Mouse (Mus musculus) olfactory bulb, adult 2 months (tissue): Measurements from ENCODE around the gene Vwa3a. TPM values are rescaled to one million over a fixed set of nuclear protein-coding genes. Genes with fewer than 3 reads are reported as not detected.

Source experiments
- H3K27ac ChIP-seq: fragments of 200-500 bp; 2 replicates; pipeline ENCODE4 v1.5.1; 2012; ENCODE audit warnings: low read depth, low read length; ENCODE audit not compliant: insufficient read depth
- H3K4me1 ChIP-seq: fragments of 200-500 bp; 2 replicates; pipeline ENCODE4 v1.6.1; 2012; ENCODE audit warnings: low read length; ENCODE audit not compliant: control insufficient read depth, insufficient read depth
- H3K4me3 ChIP-seq: fragments of 200-500 bp; 2 replicates; pipeline ENCODE4 v1.5.1; 2012; ENCODE audit warnings: mild to moderate bottlenecking, low read depth, low read length, moderate library complexity; ENCODE audit not compliant: insufficient read depth
- CTCF ChIP-seq: fragments of 200-500 bp; IDR thresholded peaks from 2 replicates; pipeline ENCODE4 v1.5.1; 2012; ENCODE audit warnings: low read depth, mild to moderate bottlenecking, low read length, moderate library complexity; ENCODE audit not compliant: insufficient read depth
- POLR2A ChIP-seq: fragments of 200-500 bp; IDR thresholded peaks from 2 replicates; pipeline ENCODE4 v1.6.1; 2012; ENCODE audit warnings: mild to moderate bottlenecking, low read depth, low read length, moderate library complexity; ENCODE audit not compliant: insufficient read depth
- WGBS: fragments of 180-500 bp; shearing (Covaris S2); methylation state at CpG from one replicate; pipeline ENCODE4 v1.1.7; 2018; 5-methylcytosine and 5-hydroxymethylcytosine counted together
- polyA plus RNA-seq: library from polyadenylated mRNA; stranded (reverse); fragments of >200 nt; gene quantifications from 2 replicates; pipeline ENCODE4 v1.2.4, GENCODE M21; 2012; ENCODE audit warnings: low replicate concordance; ENCODE audit not compliant: missing spikeins, insufficient read depth, insufficient read length

Vwa3a gene
- polyA plus RNA-seq, 1 experiment, result not detected

GRCm38 (mm10) chr7:120823248-120823647 lies 84.1 kb downstream of the Vwa3a start:
- no peak overlapping the region for H3K4me3 ChIP-seq
- peaks cover 2% of the 10 kb centered on the region for H3K4me1 ChIP-seq
- WGBS, result 19% methylated on average over 5 of the region's 5 CpGs
- TF ChIP-seq POLR2A, result no peak
- peak; percentile 37; the same call in 1 of the 2 replicates for TF ChIP-seq CTCF
- H3K27ac ChIP-seq, result no peak overlapping the region

DNA sequence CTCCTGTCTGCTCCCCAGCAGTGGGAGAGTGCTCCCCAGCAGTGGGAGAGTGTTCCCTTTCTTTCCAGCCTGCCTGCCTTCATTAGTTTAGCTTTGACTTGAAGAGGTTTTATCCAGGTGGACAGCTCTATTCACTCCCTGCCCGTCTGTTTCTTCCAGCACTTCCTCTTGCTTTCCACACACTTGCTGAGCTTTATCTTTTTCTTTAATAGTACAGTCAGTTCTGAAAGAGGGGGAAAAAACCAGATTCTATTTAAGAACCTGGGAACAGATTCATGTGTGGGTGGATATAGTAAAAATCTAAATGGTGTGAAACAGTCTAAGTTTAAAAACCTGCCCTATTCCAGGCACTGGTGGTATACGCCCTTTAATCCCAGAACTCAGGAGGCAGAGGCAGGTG lies 86.0 kb downstream of the Vwa3a start:
- Histone ChIP-seq H3K27ac (peak overlapping the region; percentile 27; the same call in 1 of the 2 replicates), H3K4me1 (peaks cover 2% of the 10 kb centered on the region), H3K4me3 (no peak overlapping the region)
- TF ChIP-seq CTCF, result no peak
- TF ChIP-seq POLR2A, result no peak
- 34% methylated on average over 2 of the region's 2 CpGs for WGBS

GRCm38 (mm10) chr7:120826408-120826807 lies 87.3 kb downstream of the Vwa3a start:
- 30% methylated on average over 3 of the region's 3 CpGs for WGBS
- H3K4me3 ChIP-seq, result no peak overlapping the region
- H3K27ac ChIP-seq, result no peak overlapping the region
- TF ChIP-seq CTCF (peak; percentile 29; the same call in 1 of the 2 replicates), POLR2A (no peak)
- H3K4me1 ChIP-seq, result peaks cover 10% of the 10 kb centered on the region

- Histone ChIP-seq H3K4me1 (peaks cover 9% of the 10 kb centered on the region), H3K27ac (peak overlapping the region; percentile 65), H3K4me3 (peak overlapping the region; percentile 73)
- WGBS, result under 1% methylated on average over 46 of the region's 46 CpGs
- TF ChIP-seq POLR2A (peak; percentile 41; the same call in 1 of the 2 replicates), CTCF (no peak)
Measured at GRCm38 (mm10) chr7:120830431-120831381, 91.6 kb downstream of the Vwa3a start.

GRCm38 (mm10) chr7:120834426-120834825 lies 95.3 kb downstream of the Vwa3a start:
- Histone ChIP-seq H3K4me1 (peaks cover 11% of the 10 kb centered on the region), H3K27ac (no peak overlapping the region), H3K4me3 (0 out of 2 replicates have a peak overlapping the region, but pooled peaks have one; percentile 9)
- WGBS, result 24% methylated on average over 6 of the region's 6 CpGs
- no peak for TF ChIP-seq CTCF
- no peak for TF ChIP-seq POLR2A

DNA sequence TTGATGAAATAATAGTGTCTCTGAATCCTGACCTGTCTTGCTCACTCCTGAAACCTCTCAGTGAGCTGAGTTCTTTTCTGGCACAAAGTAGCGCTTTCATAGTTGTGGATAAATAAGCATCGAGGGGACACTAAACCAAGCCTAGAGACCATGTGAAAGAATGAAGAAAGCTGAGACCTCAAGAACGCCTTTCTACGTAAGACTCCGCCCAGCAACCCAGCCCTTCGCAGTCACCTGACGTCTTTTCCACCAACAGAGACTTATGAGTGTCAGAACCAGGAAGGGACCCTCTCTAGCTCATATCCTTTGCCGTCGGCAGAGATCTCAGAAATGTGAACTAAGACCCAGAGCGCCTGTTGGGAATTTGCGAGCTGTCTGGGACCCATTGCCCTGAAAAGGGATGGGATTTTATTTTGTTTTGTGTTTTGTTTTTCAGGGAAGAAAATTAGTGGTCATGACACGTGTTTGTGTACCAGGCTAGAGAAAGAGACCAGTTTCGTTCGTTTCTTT lies 95.8 kb downstream of the Vwa3a start:
- TF ChIP-seq CTCF (no peak), POLR2A (no peak)
- WGBS, result under 1% methylated on average over 14 of the region's 14 CpGs
- H3K4me3 ChIP-seq, result peak overlapping the region; percentile 61
- no peak overlapping the region for H3K27ac ChIP-seq
- peaks cover 11% of the 10 kb centered on the region for H3K4me1 ChIP-seq

GRCm38 (mm10) chr7:120835449-120836359 lies 96.6 kb downstream of the Vwa3a start:
- H3K27ac ChIP-seq, result peak overlapping the region; percentile 57
- under 1% methylated on average over 41 of the region's 41 CpGs for WGBS
- TF ChIP-seq CTCF (peak; percentile 100), POLR2A (peak; percentile 48)
- peak overlapping the region; percentile 61 for H3K4me3 ChIP-seq
- peaks cover 10% of the 10 kb centered on the region for H3K4me1 ChIP-seq

GRCm38 (mm10) chr7:120836361-120836760 lies 97.2 kb downstream of the Vwa3a start:
- TF ChIP-seq CTCF (no peak), POLR2A (no peak)
- 3% methylated on average over 12 of the region's 12 CpGs for WGBS
- Histone ChIP-seq H3K4me1 (peaks cover 4% of the 10 kb centered on the region), H3K27ac (no peak overlapping the region), H3K4me3 (peak overlapping the region; percentile 31)
